Mouse (Mus musculus) v-Abl transformed pro-B cells (cell line): ENCODE results near the gene Sik3.
"Not testable (repeated sequence)": the region's sequence is repeated elsewhere in the genome, so short reads cannot be mapped to it uniquely, and the experiment has no call there.

Experiments
- in situ Hi-C, 2 experiments: fragments of 400-800 bp; cut with MboI; formaldehyde crosslinking; loops; one replicate each; pipeline ENCODE4 v1.15.1; 2025; ENCODE audit not compliant: unreplicated experiment in 2 of 2

The Sik3 gene

DNA sequence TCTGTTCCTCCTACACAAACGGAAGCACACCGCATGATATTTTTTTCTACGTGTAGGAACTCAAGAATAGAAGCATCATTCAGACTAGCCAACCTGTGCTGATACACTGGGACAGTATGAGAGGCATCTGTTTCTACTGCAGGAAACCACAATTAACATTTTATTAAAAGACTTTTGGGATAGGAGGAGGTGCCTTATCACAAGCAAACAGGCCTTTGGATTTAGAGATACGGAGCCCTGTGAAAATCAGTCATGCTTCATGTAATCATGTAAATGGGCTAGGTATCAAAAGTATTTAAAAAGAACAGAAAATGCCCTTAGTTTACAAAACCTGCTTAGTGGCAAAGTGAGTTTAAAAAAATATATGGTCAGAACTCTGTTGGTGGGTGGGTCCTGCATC is 136.1 kb downstream of the Sik3 start:
- in situ Hi-C loops = no loop called here

DNA sequence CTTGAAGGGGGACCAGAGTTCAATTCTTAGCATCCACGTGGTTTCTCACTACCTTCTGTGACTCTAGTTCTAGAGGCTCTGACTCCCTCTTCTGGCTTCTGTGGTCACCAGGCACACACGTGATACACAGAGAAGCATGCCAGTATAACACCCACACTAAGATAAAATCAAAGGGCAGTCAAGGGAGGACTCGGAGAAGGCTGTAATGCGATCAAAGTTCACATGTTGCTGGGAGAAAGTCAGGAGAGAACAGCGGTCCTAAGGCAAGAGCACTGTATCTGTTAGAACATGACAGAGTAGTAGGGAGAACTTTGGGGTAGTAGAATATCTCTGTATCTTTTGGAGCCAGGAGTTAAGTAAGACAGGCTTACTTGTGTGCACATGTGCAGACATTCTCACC is 136.8 kb downstream of the Sik3 start:
- in situ Hi-C loops = no loop called here

DNA sequence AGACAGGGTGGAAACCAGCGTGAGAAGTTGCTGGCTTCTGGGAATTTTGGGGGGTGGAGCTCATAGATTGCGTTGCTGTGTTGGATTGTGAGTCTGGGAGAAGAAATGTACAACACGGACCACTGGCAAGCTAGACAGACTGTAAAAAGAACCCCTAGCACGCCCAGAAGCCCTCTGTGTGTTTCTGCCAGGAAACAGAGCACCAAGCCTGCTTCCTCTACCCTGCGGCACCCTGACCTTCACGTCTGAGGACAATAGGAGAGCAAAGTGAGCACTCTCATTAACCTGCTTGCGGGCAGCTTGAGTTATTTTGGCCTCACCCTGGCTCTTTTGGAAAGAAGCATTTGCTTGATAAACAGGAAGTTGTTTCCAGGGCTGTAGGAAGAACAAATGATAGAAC is 137.5 kb downstream of the Sik3 start:
- in situ Hi-C loops = no loop called here

DNA sequence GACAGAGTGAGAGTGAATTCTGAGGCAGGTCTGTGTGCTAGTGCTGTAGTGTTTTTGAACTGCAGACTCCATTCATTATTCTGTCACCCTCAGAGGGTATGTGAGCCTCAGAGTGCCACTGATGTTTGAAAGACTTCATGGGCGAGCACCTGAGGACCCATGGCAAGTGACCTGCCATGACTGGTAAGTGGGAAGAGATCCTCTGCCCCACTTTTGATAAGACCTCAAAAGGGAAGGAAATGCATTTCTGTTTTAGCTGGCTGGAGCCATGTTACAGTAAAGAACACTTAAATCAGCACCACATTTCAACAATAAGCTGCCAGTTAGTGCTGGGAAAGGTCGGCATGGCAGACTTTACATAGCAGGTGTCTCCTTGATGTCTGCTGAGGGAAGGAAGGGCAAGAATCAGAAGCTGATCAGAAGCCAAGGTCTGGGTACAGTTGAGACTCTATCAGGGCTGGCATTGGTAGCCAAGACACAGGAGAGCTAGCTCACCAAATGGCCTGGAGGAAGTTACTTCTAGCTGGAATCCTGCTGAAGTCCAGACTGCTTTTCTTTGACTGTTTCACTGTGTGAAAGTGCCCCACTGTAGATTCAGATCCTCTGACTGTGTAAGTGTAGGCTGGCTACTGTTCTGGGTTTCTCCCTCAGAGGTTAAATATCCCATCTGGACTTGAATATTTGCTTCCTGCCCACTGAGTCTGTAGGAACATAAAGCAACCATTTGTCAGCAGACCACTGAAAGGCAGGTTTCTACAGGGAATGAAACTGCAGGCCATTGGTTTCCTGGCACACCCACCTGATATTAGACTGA is 138.5 kb downstream of the Sik3 start:
- in situ Hi-C loops = no loop called here

DNA sequence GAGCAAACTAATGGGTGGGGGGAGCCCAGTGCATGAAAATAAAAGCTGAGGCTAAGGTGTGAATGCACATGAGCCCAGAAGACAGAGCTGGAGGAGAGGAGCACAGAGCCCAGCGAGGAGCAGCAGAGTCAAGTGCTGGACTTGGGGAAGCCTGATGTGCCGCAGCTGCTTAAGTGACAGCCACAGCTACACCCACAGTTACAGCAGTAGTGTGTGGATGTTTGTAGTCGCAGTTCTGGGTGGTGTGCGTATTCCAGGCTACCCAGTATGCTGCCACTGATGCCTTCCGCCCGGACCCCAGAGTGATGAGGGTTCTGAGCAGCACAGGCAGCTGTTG is 139.1 kb downstream of the Sik3 start:
- in situ Hi-C loops = no loop called here

DNA sequence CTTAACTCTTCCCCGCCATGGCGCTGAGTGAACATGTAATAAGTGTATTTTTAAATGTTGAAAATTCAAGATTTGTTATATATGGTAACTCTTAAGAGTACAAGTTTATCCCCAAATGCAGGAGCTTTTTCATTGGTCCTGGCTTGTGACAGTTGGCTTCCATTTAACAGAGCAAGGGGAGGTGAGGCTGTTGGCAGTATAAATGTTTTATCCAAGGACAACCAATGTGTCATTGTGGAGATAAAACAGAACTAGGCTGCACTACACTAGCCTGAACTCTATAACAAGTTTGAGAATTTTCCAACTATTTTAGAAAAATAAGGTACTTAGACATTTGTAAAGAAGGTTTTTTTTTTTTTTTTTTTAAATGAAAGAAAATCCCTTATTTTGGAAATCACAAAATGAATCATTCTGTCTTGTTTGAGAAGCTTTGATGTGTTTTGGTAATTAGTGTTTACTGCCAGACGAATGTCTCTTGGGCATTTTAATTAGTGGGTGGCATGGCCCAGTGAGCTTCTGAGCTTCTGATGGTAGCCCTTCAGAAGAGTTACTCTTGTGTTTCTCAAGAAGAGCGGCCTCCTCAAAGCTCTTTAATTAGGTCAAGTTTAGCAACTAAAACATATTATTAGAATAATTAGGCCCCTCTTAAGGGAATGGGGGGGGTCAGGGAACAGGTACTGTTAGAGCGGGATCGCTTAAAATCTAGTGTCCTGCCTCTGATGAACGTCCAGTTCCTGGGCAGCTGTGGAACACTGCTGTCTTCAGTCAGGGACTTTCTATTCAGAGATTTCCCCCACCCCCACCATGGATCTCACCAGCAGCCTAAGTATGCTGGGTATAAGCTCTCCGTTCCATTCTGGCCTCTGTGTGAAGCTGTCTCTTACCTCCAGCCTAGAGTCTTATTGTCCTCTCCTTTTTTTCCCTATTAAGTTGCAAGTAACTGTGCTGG is 139.7 kb downstream of the Sik3 start:
- in situ Hi-C loops = no loop called here

DNA sequence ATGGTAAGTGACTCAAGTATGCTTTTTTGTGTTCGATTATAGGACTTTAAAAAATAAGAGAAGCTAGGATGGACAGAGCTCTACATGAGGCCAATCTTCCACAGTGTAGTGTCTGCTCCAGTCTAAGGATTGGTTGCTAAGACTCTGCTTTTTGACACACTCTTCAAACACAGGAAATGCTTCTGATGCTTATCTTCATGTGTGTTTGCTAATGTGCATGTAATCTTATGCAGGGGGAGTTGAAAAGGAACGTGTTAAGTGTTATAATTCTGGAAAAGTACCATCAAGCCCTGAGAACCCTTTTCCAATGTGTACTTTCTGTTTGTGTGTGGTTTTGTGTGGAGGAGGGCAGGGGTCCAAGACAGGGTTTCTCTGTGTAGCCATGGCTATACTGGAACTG is 141.8 kb downstream of the Sik3 start:
- in situ Hi-C loops = no loop called here

DNA sequence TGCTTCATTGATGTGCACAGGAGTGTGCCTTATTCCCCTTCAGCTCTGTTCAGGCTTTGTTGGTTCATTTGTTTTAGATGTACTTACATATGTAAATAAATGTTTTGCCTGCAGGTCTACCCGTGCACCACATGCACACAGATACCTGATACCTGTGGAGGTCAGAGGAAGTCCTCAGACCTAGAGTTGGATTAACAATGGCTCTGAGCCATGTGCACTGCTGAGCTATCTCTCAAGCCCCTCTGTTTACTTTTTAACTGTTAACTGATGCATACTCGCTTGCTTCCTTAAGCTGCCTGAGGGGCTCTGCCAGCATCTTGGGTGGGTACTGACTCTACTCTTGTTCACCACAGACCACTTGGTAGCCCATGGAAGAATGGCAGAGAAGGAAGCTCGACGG is 142.4 kb downstream of the Sik3 start:
- in situ Hi-C loops = no loop called here

DNA sequence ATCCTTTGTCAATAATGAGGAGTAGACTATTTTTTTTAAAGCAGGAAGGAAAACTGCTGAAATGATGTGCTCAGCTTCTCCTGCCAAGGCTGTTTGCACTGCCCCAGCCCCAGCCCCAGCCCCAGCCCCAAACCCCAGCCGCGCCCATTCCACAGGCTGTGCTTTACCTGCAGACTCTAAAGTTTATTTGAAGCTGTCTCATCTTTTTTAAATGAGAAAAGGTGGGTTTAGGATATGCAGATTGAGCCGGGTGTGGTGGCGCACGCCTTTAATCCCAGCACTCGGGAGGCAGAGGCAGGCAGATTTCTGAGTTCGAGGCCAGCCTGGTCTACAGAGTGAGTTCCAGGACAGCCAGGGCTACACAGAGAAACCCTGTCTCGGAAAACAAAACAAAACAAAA is 143.2 kb downstream of the Sik3 start:
- in situ Hi-C loops = not testable (repeated sequence)

DNA sequence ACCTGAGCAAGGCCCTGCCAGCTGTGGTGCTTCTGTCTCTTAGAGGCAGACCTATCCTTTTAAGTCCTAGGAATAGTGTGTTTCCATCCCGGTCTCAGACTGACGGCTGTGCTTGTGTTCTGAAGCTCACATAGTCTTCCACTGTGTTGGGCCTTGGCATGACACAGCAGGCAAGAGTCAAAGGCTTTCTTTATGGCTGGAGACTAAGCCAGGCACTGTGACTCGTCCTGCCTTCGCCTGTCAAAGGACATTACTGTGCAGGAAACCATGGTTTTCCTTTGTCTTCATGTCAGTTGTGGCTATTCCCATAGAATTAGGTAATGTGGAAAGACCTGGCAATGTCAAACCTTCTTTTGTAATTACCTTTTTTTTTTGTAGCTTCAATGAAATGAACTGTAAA is 144.1 kb downstream of the Sik3 start:
- in situ Hi-C loops = no loop called here

DNA sequence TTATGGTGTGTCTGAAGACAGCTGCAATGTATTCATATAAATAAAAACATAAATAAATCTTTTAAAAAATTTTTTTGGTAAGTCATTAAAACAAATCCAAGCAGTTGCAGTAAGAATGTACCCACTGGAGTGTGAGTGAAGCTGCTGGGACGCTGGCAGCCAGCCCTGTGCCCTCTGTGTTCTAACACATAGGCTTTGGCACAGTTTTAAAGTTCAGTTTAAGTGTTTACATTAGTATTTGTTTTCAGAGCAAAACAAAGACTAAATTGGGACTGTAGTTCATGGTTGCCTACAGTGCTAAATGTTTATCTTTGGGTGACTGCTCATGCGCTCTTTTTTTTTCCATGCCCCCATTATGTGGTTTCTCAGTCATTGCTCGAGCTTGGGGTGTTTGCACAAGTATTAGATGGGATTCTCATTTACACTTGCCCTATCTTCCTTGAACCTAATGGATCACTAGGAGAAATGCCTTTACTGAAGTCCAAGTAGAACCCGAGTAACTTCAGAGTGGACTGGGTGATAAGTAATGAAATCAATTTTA is 145.7 kb downstream of the Sik3 start:
- in situ Hi-C loops = no loop called here

DNA sequence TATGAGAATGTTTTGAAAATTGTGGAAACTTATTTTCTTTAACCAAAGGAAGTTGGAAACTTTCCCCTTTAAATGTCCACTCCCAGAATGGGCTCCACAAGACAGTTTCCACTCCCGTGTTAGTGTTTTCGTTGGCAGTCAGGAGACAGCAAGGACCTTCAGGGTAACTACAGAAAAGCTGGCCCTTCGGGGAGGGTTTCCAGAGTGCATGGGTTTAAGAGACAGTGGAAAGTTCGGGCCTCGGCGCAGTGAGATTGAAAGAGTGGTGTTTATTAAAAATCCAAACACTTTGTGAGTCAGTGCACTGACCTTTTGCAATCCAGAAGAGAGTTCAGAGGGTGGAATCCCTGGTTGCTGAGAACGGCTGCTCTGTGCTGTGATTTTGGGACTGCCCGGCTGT is 150.8 kb downstream of the Sik3 start:
- in situ Hi-C loops = no loop called here

DNA sequence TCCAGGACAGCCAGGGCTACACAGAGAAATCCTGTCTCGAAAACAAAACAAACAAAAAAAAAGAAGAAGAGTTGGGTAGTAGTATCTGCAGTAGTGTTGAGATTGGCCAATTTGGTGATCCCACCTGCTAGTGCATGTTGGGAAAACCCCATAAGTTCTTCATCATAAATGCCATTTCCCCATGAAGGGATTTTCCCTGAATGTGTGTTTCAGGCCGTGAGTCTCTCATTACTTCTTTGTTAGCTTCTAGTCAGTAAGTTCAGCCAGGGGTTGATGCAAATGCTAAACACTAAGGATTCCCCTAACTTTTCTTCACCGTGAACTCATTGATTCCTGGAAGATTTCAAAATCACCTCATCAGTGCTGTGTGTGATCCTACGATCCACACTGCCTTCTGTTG is 156.2 kb downstream of the Sik3 start:
- in situ Hi-C loops = no loop called here

DNA sequence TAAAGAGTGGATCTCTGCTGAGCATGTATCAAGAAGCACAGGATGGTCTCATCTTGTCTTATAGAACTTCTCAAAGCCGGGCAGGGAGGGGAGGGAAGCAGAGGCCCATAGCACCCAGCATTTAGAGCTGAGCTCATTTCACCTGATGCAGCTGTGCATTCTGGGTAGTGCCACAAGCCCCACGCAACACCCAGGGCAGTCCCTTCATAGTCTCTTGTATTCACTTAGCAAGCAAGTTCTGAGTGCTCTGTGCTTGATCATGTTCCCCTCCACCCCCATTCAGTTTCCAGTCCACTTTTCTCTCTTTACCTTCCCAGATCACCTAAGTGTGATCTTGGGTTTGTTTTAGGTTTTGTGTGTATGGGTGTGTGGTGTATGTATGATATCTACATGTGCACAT is 159.6 kb downstream of the Sik3 start:
- in situ Hi-C loops = no loop called here

DNA sequence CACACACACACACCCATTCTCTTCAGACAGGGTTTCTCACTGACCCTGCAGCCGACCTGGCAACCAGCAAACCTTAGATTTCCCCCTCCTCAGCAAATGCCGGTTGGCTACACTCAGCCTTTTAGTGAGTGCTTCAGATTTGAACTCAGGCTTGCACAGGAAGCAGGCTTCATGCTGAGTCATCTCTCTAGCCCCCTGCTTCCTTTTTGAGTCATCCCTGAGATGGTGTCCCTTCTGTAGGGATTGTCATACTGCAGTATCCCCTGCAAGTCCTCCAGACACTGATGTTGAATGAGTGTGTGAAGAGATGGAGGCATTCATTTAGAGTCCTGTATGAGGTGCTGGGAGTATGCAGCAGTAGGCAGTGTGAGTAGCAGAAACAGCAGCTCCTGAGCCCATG is 160.3 kb downstream of the Sik3 start:
- in situ Hi-C loops = no loop called here

DNA sequence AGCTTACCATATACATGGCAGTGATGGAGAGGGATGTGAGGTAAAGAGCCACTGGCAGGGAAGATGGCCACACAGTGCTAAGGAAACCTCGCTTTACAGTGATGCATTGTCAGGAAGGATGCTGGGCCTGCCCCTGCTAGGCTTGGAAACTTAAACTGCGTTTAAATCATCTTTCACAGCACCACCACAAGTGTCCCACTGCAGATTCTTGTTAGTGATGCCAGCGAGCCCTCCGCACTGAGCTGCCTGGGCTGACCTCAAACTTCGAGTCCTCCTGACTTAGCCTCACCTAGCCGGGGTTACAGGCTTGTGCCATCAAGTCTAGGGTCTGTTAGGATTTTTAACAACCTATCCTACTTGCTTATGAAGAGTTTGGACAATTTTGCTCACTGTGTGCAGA is 161.3 kb downstream of the Sik3 start:
- in situ Hi-C loops = no loop called here

DNA sequence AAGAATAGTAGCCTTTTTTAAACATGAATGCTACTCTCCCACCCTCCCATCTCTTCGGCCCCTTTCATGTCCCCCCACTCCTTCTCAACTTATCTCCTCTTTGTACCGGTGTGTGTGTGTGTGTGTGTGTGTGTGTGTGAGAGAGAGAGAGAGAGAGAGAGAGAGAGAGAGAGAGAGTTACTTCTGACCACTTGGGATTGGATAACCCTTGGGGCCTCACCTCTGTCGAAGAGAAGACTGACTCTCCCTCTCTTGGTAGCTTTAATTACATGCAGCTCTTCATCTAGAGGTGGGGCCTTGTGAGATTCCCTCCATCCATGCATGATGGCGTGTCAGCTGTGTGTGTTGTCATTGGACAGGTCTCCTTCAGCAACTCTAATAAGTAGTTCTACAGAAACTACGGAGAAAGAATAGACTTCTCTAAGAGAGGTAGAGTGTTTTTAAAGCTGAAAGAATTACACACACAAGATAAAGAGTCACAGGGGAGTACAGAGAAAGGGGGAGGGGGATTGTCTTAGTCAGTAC is 162.2 kb downstream of the Sik3 start:
- in situ Hi-C loops = no loop called here

DNA sequence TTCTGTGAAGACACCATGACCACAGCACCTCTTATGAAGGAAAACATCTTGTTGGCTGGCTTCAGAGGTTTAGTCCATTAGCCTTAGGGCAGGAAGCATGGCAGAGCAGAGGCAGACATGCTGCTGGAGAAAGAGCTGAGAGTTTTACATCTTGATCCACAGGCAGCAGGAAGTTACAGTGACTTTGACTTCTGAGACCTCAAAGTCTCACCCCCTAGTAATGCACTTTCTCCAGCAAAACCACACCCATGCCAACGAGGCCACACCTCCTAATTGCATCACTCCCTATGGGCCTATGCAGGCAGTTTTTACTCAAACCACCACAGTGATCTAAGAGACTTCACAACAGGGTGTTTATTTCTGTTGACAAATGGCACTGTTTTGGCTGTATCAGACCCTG is 162.7 kb downstream of the Sik3 start:
- in situ Hi-C loops = no loop called here

DNA sequence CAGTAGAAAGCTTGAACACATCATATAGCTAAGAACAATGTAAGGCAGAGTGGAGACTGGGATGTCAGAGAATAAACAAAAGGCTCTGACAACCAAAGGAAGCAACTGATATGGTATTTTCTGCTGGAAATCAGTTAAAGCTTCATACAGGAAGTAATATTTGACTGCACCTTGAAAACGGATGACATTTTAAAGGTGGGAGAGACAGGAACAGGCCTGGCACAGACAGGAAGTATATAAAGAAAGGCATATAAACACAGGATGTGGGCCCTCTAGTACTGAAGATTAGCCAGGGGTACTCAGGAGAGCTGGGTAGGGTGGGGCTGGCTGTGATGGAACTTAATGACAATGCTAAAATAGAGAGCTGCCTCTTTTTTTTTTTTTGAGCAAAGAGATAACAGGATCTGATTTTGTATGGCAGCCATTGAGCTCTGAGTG is 163.3 kb downstream of the Sik3 start:
- in situ Hi-C loops = no loop called here

DNA sequence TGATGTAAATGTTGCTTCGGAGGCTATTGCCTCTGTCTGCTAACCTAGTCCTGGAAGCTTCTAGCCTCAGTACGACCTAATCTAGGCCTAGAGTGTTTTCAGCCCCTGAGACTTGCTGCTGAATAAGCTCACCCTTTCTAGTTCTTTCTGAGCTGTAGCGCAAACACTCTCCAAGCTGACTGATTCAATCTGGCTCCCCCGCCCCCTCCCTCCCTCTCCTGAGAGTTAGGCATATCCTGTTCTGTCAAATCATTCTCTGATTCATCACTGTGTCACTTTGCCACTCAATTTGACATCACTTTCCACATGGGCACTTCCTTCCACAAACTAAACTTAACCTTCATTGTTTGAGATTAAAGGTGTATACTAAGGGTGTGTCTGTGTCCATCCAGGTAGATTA is 164.0 kb downstream of the Sik3 start:
- in situ Hi-C loops = no loop called here

DNA sequence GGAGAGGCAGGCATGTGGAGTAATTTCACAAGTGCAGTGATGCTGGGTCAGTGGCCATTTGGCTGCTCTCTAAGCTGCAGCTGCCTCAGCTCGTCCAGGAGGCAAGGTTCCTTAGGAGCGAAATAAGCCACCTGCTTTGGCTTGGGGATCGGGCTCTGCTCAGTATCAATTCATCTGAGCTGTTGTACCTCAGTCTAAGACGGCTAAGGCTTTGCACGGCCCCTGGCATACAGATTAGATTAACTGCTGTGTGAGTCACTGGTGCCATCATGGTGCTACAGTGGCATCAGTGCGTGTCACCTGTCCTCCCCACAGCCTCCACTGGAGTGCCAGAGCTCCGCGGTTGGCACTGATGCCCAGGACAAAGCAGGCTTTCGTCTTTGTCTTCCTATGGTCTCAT is 166.0 kb downstream of the Sik3 start:
- in situ Hi-C loops = no loop called here
